Mouse (Mus musculus) liver, adult 2 months (tissue): ENCODE data around the gene Zfp384. TPM values are rescaled to one million over a fixed set of nuclear protein-coding genes. Genes with fewer than 3 reads are reported as not detected.

Source experiments
- DNase-seq: peaks from one replicate; pipeline ENCODE4 v3.0.0-alpha.2; 2011; ENCODE audit warnings: low read depth, low spot score; ENCODE audit errors: extremely low read depth
- H3K27ac ChIP-seq: fragments of 200-500 bp; replicated peaks from 2 replicates; pipeline ENCODE4 v1.5.1; 2012; ENCODE audit warnings: low read depth, mild to moderate bottlenecking, control low read depth, inconsistent platforms, low read length; ENCODE audit not compliant: insufficient read depth
- H3K27me3 ChIP-seq: fragments of 200-500 bp; 2 replicates; pipeline ENCODE4 v1.6.1; 2012; ENCODE audit warnings: mild to moderate bottlenecking, moderate library complexity, low read length, inconsistent platforms; ENCODE audit not compliant: control insufficient read depth, insufficient read depth
- H3K36me3 ChIP-seq: fragments of 200-500 bp; 2 replicates; pipeline ENCODE4 v1.6.1; 2012; ENCODE audit warnings: low read length, inconsistent platforms; ENCODE audit not compliant: control insufficient read depth, insufficient read depth
- H3K4me1 ChIP-seq: fragments of 200-500 bp; 2 replicates; pipeline ENCODE4 v1.6.1; 2011; ENCODE audit warnings: low read length; ENCODE audit not compliant: control insufficient read depth, insufficient read depth
- H3K4me3 ChIP-seq: fragments of 200-500 bp; 2 replicates; pipeline ENCODE4 v1.5.1; 2011; ENCODE audit warnings: low read depth, mild to moderate bottlenecking, control low read depth, low read length, moderate library complexity; ENCODE audit not compliant: insufficient read depth
- H3K79me2 ChIP-seq: fragments of 200-500 bp; 2 replicates; pipeline ENCODE4 v1.6.1; 2012; ENCODE audit warnings: inconsistent platforms, mild to moderate bottlenecking, low read length, moderate library complexity; ENCODE audit not compliant: control insufficient read depth, insufficient read depth
- H3K9ac ChIP-seq: fragments of 200-500 bp; 2 replicates; pipeline ENCODE4 v1.6.1; 2012; ENCODE audit warnings: low read depth, mild to moderate bottlenecking, control low read depth, inconsistent platforms, low read length
- CTCF ChIP-seq: fragments of 200-500 bp; IDR thresholded peaks from 2 replicates; pipeline ENCODE4 v1.5.1; 2011; ENCODE audit warnings: low read depth, low read length, control low read depth
- POLR2A ChIP-seq: fragments of 200-500 bp; IDR thresholded peaks from 2 replicates; pipeline ENCODE4 v1.6.1; 2011; ENCODE audit warnings: low read length, control low read depth; ENCODE audit not compliant: insufficient read depth; ENCODE audit errors: extremely low read depth
- WGBS: fragments of 180-500 bp; shearing (Covaris S2); methylation state at CpG from one replicate; pipeline ENCODE4 v1.1.7; 2018; 5-methylcytosine and 5-hydroxymethylcytosine counted together
- polyA plus RNA-seq: library from polyadenylated mRNA; depleted of rRNA; stranded (reverse); fragments of >200 nt; gene quantifications from 2 replicates; pipeline ENCODE4 v1.2.3, GENCODE M21; 2012; rRNA removed
- total RNA-seq: library from RNA; depleted of rRNA; stranded (reverse); fragments of >200 nt; gene quantifications from 2 replicates; pipeline ENCODE4 v1.2.3, GENCODE M21; 2014; rRNA removed

The Zfp384 gene
- total RNA-seq (7.6 and 8.9 TPM in 2 replicates), polyA plus RNA-seq (23.1 and 34.7 TPM in 2 replicates)

- Histone ChIP-seq H3K9ac (peak within 1 kb of the TSS; percentile 99), H3K27me3 (no peaks in the 10 kb centered on the region), H3K36me3 (peaks cover 3% of the 10 kb centered on the region; the same call in 1 of the 2 replicates), H3K27ac (peak within 1 kb of the TSS; percentile 91), H3K4me1 (peaks cover 10% of the 10 kb centered on the region), H3K4me3 (peak within 1 kb of the TSS; percentile 91), H3K79me2 (peaks cover 23% of the 10 kb centered on the region; the same call in 1 of the 2 replicates)
- TF ChIP-seq CTCF (no peak), POLR2A (no peak)
- DNase-seq = no peak
- 0% methylated on average over 3 of the region's 3 CpGs for WGBS
These were observed at the start of gene Zfp384 for GRCm38 (mm10) chr6:125009129-125009180. TSS of gene Zfp384 (plus strand) at chr6:125009145.

GRCm38 (mm10) chr6:124959960-124960359 is 49.0 kb upstream of the Zfp384 start:
- peaks cover 2% of the 10 kb centered on the region; the same call in 1 of the 2 replicates for H3K79me2 ChIP-seq
- H3K27me3 ChIP-seq = no peaks in the 10 kb centered on the region
- no peak for DNase-seq
- no peak for TF ChIP-seq CTCF
- TF ChIP-seq POLR2A = no peak
- H3K27ac ChIP-seq = no peak overlapping the region
- H3K36me3 ChIP-seq = peaks cover 22% of the 10 kb centered on the region
- H3K4me1 ChIP-seq = peaks cover 6% of the 10 kb centered on the region; the same call in 1 of the 2 replicates
- 95% methylated on average over 13 of the region's 13 CpGs for WGBS
- no peak overlapping the region for H3K9ac ChIP-seq
- no peak overlapping the region for H3K4me3 ChIP-seq

GRCm38 (mm10) chr6:124961021-124961420 is 47.9 kb upstream of the Zfp384 start:
- TF ChIP-seq CTCF (no peak), POLR2A (no peak)
- 92% methylated on average over 12 of the region's 12 CpGs for WGBS
- peaks cover 22% of the 10 kb centered on the region for H3K36me3 ChIP-seq
- peaks cover 3% of the 10 kb centered on the region; the same call in 1 of the 2 replicates for H3K79me2 ChIP-seq
- no peak overlapping the region for H3K27ac ChIP-seq
- no peaks in the 10 kb centered on the region for H3K27me3 ChIP-seq
- peaks cover 6% of the 10 kb centered on the region; the same call in 1 of the 2 replicates for H3K4me1 ChIP-seq
- no peak overlapping the region for H3K9ac ChIP-seq
- DNase-seq = no peak
- no peak overlapping the region for H3K4me3 ChIP-seq

GRCm38 (mm10) chr6:124964638-124965037 is 44.3 kb upstream of the Zfp384 start:
- DNase-seq = no peak
- Histone ChIP-seq H3K27me3 (no peaks in the 10 kb centered on the region), H3K4me3 (peak overlapping the region; percentile 79), H3K9ac (peak overlapping the region; percentile 82), H3K36me3 (peaks cover 4% of the 10 kb centered on the region; the same call in 1 of the 2 replicates), H3K27ac (peak overlapping the region; percentile 78), H3K79me2 (peaks cover 3% of the 10 kb centered on the region; the same call in 1 of the 2 replicates), H3K4me1 (peaks cover 10% of the 10 kb centered on the region)
- WGBS = 22% methylated on average over 16 of the region's 16 CpGs
- TF ChIP-seq CTCF = no peak
- TF ChIP-seq POLR2A = 0 out of 2 replicates have a peak, but pooled peaks have one; percentile 4

- Histone ChIP-seq H3K9ac (peak within 1 kb of the TSS; percentile 82), H3K27ac (peak within 1 kb of the TSS; percentile 78), H3K36me3 (peaks cover 3% of the 10 kb centered on the region; the same call in 1 of the 2 replicates), H3K4me3 (peak within 1 kb of the TSS; percentile 79), H3K4me1 (peaks cover 10% of the 10 kb centered on the region), H3K79me2 (peaks cover 3% of the 10 kb centered on the region; the same call in 1 of the 2 replicates), H3K27me3 (no peaks in the 10 kb centered on the region)
- DNase-seq = peak; percentile 81
- WGBS = under 1% methylated on average over 68 of the region's 68 CpGs
- TF ChIP-seq CTCF = no peak
- 0 out of 2 replicates have a peak, but pooled peaks have one; percentile 46 for TF ChIP-seq POLR2A
These were observed 43.7 kb upstream of the Zfp384 start, which contains the start of gene Cops7a for GRCm38 (mm10) chr6:124965088-124965719. TSS of gene Cops7a (minus strand) at chr6:124965538.

GRCm38 (mm10) chr6:124965747-124966146 is 43.2 kb upstream of the Zfp384 start:
- no peak for DNase-seq
- WGBS = 4% methylated on average over 15 of the region's 15 CpGs
- peak overlapping the region; percentile 46 for H3K27ac ChIP-seq
- H3K36me3 ChIP-seq = peaks cover 3% of the 10 kb centered on the region; the same call in 1 of the 2 replicates
- peaks cover 10% of the 10 kb centered on the region for H3K4me1 ChIP-seq
- peaks cover 3% of the 10 kb centered on the region; the same call in 1 of the 2 replicates for H3K79me2 ChIP-seq
- H3K4me3 ChIP-seq = peak overlapping the region; percentile 79
- no peaks in the 10 kb centered on the region for H3K27me3 ChIP-seq
- peak overlapping the region; percentile 79 for H3K9ac ChIP-seq
- no peak for TF ChIP-seq CTCF
- no peak for TF ChIP-seq POLR2A
